Mouse (Mus musculus) retina, postnatal 1 day (tissue): ENCODE measurements at regions not wholly inside any gene's neighbourhood (a gene's known extent, or its start where the extent isn't known, plus 50 kb on each side); places are given as distances from the start of the nearest gene placed in this dataset.
"Not testable (repeated sequence)": the region's sequence is repeated elsewhere in the genome, so short reads cannot be mapped to it uniquely, and the experiment has no call there.

Experiments
- DNase-seq: peaks from one replicate; pipeline ENCODE4 v3.0.0-alpha.2; 2012

DNA sequence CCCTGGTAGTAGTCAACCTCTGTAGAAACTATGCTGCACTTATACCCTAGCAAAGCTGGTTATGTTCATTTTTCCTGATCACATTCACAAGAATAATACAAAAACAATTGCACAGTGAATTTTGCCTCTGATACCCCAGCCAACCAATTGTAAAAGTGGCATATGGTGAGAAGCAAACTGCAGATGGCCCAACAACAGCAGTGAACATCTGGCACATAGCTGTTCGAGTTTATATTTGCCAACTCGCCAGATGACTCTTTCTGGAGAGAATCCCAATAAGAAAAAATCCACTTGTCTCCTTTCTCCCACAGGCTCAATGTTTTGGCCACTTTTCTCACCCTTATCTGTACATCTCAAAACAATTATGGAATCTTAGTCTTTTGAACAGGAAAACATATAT is 196.5 kb upstream of the Grik2 start:
- no peak for DNase-seq

DNA sequence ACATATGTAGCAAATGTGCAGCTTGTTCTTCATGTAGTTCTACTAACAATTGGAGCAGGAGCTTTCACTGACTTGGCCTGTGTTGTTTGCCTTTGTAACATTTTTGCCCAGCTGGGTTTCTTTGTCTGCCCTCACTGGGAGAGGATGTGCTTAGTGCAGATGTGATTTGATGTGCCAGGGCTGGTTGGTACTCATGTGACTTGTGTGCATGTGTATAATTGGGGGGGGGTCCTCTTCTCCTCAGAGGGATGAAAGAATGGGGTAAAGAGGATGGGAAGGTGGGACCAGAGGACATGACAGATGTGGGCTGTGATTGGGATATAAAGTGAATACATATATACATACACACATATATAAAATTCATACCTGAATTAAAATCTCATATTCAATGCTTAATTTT is 163.9 kb upstream of the Grik2 start:
- DNase-seq: peak; percentile 1

DNA sequence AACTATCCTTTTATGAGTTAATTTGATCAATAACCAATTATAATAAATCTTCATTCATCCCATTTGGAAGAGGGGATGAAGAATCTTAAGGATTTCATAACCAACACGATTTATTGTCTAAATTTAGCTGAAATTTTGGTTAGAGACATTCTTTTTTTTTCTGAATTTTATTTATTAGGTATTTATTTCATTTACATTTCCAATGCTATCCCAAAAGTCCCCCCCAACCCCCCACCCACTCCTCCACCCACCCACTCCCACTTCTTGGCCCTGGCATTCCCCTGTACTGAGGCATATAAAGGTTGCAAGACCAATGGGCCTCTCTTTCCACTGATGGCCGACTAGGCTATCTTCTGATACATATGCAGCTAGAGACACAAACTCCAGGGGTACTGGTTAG is 148.7 kb upstream of the Grik2 start:
- not testable (repeated sequence) for DNase-seq

DNA sequence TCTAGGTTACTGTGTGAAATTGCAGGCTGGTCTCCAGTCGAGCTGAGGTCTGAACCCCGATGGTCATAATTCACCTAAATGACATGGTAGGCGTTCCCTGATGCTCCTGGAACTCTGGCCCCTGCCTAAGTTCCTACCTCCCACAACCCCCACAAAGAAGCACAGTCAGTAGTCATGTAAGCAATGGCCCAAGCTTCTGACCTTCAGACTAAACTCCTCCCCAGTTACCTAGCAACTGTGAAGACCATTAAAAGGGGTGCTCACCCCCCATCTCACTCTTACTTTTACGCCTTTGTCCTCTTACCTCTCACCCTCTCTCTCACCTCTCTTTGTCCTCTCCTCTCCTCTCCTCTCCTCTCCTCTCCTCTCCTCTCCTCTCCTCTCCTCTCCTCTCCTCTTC is 120.6 kb upstream of the Grik2 start:
- not testable (repeated sequence) for DNase-seq

DNA sequence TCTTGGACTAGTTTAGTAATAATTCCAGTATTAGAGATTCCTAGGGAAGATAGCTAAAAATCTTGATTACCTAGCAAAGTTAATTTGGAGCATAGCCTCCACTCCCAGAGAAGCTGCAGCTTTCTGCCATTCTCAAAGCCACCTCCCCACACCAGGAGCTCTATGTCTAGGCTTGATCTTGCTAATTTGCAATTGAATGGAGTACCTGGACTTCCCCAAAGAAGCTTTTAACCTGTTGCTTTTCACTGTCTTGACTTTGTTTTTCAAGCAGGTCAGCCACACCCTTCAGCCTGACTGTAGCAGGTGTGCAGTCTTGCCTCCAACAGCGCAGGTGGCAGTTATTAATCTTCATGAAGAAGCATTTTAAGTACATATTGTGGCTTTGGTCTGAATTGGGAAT is 119.6 kb upstream of the Grik2 start:
- not testable (repeated sequence) for DNase-seq

DNA sequence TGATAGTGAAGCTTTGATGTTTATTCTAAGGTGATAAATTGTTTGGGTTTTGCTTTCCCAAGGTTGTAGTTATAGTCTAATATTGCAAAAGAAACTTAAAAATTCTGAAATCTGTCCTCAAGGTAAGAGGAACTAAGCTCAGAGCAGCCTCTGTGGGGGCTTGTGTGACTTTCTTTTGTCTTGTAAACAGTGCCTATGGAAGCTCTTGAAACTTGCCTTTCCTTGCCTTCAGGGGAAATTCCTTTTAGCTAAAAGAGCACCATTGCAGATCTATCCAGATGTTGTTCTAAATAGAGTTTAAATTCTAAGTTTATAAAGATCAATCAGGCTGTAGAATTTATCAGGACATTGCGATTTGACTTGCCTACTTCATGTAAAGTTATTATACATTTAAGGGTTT is 116.1 kb upstream of the Grik2 start:
- DNase-seq: not testable (repeated sequence)

DNA sequence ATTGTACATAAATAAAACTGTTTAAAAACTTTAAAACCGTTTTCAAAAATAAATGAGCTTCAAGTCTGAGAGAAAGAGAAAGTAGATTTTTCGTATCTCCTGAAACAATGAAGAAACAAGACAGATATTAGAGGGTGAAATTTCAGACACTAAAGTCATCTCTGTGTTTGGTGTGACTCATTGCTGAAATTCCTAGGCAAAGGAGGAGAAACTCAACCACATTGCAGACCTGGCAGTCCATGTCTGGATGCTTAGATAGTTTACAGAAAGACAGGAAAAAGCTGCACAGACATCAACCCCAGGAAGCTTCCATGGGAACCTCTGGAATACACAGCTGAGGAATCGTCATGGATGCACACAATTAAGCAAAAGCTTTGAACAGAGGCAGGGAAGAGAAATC is 106.9 kb upstream of the Grik2 start:
- DNase-seq: no peak

DNA sequence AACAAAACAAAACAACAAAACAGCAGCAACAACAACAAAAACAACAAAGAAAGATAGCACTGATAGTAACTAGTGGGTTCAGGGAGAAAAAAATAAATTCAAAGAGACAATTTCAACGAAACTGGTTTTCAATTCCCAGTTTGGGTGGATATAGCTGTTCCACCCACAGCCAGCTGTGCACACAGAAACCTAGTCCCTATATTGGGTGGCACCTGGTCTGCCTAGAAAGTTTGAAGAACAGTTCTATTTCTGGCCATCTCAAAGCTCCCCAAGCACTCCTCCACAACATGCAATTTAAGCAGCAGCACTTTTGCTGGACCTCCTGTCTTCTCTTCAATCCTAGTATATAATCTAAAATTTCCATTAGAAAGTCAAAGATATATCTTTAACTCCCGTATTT is 95.5 kb upstream of the Grik2 start:
- no peak for DNase-seq

DNA sequence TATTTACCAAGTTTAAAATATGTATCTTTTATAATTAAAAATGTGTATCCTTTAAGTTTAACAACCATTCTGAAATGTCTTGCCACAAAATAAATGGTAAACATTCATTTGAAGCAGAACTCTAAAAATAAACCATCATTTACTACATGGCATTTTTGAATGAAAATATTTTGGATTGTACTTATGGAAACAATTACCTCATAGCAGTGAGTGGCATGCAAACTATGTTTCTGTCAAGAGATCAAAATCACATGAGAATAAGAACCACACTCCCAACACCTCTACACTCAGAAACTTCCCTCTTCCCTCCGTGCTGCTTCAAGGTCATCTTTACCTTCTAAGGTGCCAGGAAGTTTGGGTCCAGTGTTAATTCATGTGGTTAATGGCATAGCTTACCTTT is 94.9 kb upstream of the Grik2 start:
- no peak for DNase-seq

DNA sequence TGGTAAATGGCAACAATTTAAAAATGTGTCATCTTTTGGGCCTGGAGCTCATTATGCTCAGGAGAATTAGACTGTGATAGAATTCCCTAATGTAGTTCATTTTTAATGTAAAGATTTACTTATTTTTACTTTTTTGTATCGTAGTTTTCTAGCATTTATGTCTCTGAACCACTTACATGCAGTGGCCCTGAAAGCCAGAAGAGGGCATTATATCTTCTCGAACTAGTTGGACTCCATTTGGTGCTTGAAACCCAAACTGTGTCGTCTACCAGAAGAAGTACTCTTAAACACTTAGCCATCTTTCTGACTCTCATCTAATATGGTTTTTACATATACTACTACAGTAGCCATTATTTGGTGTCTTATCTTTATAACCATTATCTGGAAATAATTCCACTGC is 75.2 kb upstream of the Grik2 start:
- DNase-seq: no peak

DNA sequence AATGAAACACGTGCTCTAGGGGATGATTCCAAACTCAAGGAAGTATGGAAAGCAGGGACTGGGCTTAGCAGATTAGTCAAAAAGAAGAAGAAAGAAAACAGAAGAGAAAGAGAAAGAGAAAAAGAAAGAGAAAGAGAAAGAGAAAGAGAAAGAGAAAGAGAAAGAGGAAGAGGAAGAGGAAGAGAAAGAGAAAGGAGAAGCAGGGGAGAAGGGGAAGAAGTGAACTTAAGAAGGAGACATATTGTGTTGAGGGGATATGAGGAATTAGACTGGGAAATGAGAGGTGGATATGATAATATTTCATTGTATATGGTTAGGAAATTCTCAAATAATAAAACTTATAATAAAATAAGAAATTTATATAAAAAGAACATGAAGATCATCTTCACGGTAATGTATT is 59.1 kb upstream of the Grik2 start:
- no peak for DNase-seq

DNA sequence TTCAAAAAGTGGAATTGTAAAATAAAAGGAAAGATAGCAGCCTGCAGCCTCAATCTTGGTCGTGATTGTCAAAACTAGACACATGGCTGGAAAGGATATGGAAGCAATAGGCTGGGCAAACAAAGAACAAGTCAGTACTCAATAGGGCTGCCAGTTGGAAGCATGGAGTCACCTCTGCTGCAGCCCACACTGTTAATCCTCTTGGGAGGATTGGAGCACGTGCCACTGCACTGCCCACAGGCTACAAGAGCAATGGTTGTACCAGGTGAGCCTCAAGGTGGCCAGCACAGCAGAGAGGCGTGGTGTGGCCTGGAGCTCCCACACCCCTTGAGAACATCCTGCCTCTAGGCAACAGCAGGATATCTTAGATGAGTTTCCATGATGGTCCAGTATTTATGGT is 55.7 kb upstream of the Grik2 start:
- no peak for DNase-seq
